Mouse (Mus musculus) liver, embryonic 14.5 days (tissue): Measurements from ENCODE around the gene Idnk.

Source experiments
- CTCF ChIP-seq: IDR thresholded peaks from 2 replicates; pipeline ENCODE4 v1.5.1; 2016; ENCODE audit warnings: antibody characterized with exemption, low read depth, control low read depth
- EP300 ChIP-seq: IDR thresholded peaks from 2 replicates; pipeline ENCODE4 v1.6.1; 2016; ENCODE audit warnings: antibody characterized with exemption, low read depth

DNA sequence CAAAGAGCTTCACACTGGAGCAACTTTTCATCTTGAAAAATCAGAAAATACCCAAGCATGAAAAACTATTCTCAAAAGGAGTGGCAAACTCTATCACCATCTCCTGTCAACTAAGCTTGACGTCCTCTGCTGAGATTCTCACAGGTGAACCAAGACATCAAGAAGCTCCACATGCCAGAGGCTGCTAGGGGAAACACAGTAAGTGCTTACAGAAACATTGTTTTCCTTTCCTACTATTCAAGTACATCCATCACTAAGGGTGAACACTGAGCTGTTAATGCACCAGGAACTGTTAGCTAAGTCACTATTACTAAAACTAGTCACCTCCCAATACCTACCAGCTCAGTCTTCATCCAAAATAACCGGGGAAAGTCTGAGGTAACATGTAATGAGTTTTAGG is 32.5 kb upstream of the Idnk start:
- TF ChIP-seq CTCF: no peak
- no peak for TF ChIP-seq EP300
